22 mouse cellular contexts compared by ENCODE assay signal in genomic region chr4:87928603-87929199, GRCm38 (mm10).
DNase-seq lines count a peak whose midpoint lies in the region; ATAC-seq lines count a peak whose summit lies in the region.
"Had no signal": no experiment of that assay in that cellular context is flagged by ENCODE, and none has a peak within 500 bp of the region (broad histone marks: within the 10 kb centered on the region; RNA-seq: fewer than 3 reads in every experiment).

No protein-coding gene starts in this region.

- H3K9me3 ChIP-seq in forebrain, embryonic 15.5 days = no peaks in the 10 kb centered on the region
- H3K9me3 ChIP-seq in forebrain, embryonic 10.5 days = no peaks in the 10 kb centered on the region
- H3K9me3 ChIP-seq in embryonic facial prominence, embryonic 13.5 days = no peaks in the 10 kb centered on the region
- H3K9me3 ChIP-seq: heart, embryonic 15.5 days; hindbrain, embryonic 15.5 days; midbrain, embryonic 15.5 days; neural tube, embryonic 12.5 days had no signal

- DNase-seq in forebrain, embryonic 10.5 days (ENCODE audit: extremely low spot score, low spot score) = no peak
- peak; percentile 29 for DNase-seq in layer of hippocampus, adult 9-11 months
- no peak for DNase-seq in layer of hippocampus, postnatal 10 days (ENCODE audit: low spot score in 2 of 2)
- DNase-seq in telencephalon, adult 2 months (ENCODE audit: low read depth, low spot score) = peak; percentile 31
- DNase-seq in cerebellum, postnatal 4 days (ENCODE audit: low spot score in 2 of 2) = no peak
- no peak for DNase-seq in gastrocnemius, postnatal 36 days
- DNase-seq: cerebellum, adult 8-10 months; gastrocnemius, postnatal 25 days; heart, postnatal 36 days; kidney, adult 2 months; right cerebral cortex, postnatal 14 days had no signal

- H3K4me1 ChIP-seq in forebrain, embryonic 15.5 days = peaks cover 40% of the 10 kb centered on the region
- H3K4me1 ChIP-seq in forebrain, embryonic 10.5 days = peaks cover 14% of the 10 kb centered on the region
- peaks cover 34% of the 10 kb centered on the region for H3K4me1 ChIP-seq in embryonic facial prominence, embryonic 13.5 days

- intact Hi-C loops in gastrocnemius, postnatal 36 days (cut with DNase I) = no loop called here

- peak; percentile 90 for ATAC-seq in forebrain, embryonic 15.5 days (replicated peaks)
- ATAC-seq in embryonic facial prominence, embryonic 13.5 days (ENCODE audit: insufficient number of reproducible peaks, insufficient read depth, low FRiP score, low TSS enrichment, low read depth) = 0 out of 2 replicates have a peak, but pooled peaks have one; percentile 23
- ATAC-seq: CD4-positive, CD25-positive, alpha-beta regulatory T cell, adult 4 months; lung, postnatal 0 days; midbrain, embryonic 15.5 days had no signal

- peak overlapping the region; percentile 82 for H3K27ac ChIP-seq in forebrain, embryonic 15.5 days (replicated peaks)
- H3K27ac ChIP-seq in forebrain, embryonic 10.5 days = no peak overlapping the region
- peak overlapping the region; percentile 80 for H3K27ac ChIP-seq in embryonic facial prominence, embryonic 13.5 days
- H3K27ac ChIP-seq: heart, embryonic 15.5 days; hindbrain, embryonic 15.5 days; kidney, postnatal 0 days; macrophage; midbrain, embryonic 15.5 days; neural tube, embryonic 12.5 days; stomach, postnatal 0 days had no signal

- no peak overlapping the region for H3K9ac ChIP-seq in forebrain, embryonic 15.5 days (replicated peaks)
- H3K9ac ChIP-seq in embryonic facial prominence, embryonic 13.5 days = no peak overlapping the region
- H3K9ac ChIP-seq: heart, embryonic 15.5 days; hindbrain, embryonic 15.5 days; midbrain, embryonic 15.5 days; neural tube, embryonic 12.5 days had no signal

- H3K36me3 ChIP-seq in forebrain, embryonic 15.5 days = no peaks in the 10 kb centered on the region
- H3K36me3 ChIP-seq in forebrain, embryonic 10.5 days (replicated peaks) = peaks cover 13% of the 10 kb centered on the region
- peaks cover 4% of the 10 kb centered on the region; the same call in 1 of the 2 replicates for H3K36me3 ChIP-seq in embryonic facial prominence, embryonic 13.5 days
- H3K36me3 ChIP-seq: heart, embryonic 15.5 days; hindbrain, embryonic 15.5 days; midbrain, embryonic 15.5 days; neural tube, embryonic 12.5 days had no signal

- 39% methylated on average over 3 of the region's 3 CpGs for WGBS in forebrain, embryonic 15.5 days
- 77% methylated on average over 3 of the region's 3 CpGs for WGBS in forebrain, embryonic 10.5 days
- 24% methylated on average over 3 of the region's 3 CpGs for WGBS in embryonic facial prominence, embryonic 13.5 days

- no peaks in the 10 kb centered on the region for H3K27me3 ChIP-seq in forebrain, embryonic 15.5 days
- H3K27me3 ChIP-seq in forebrain, embryonic 10.5 days (ENCODE audit: poor library complexity, severe bottlenecking) = no peaks in the 10 kb centered on the region
- no peaks in the 10 kb centered on the region for H3K27me3 ChIP-seq in embryonic facial prominence, embryonic 13.5 days
- H3K27me3 ChIP-seq: heart, embryonic 15.5 days; hindbrain, embryonic 15.5 days; midbrain, embryonic 15.5 days; neural tube, embryonic 12.5 days had no signal

- no peak overlapping the region for H3K4me3 ChIP-seq in forebrain, embryonic 15.5 days
- no peak overlapping the region for H3K4me3 ChIP-seq in forebrain, embryonic 10.5 days
- H3K4me3 ChIP-seq in embryonic facial prominence, embryonic 13.5 days = no peak overlapping the region
- H3K4me3 ChIP-seq: heart, embryonic 15.5 days; hindbrain, embryonic 15.5 days; midbrain, embryonic 15.5 days; neural tube, embryonic 12.5 days had no signal

- no peak overlapping the region for H3K4me2 ChIP-seq in forebrain, embryonic 15.5 days (replicated peaks)
- no peak overlapping the region for H3K4me2 ChIP-seq in embryonic facial prominence, embryonic 13.5 days
- H3K4me2 ChIP-seq: heart, embryonic 15.5 days; hindbrain, embryonic 15.5 days; midbrain, embryonic 15.5 days; neural tube, embryonic 12.5 days had no signal

Comparison
In these comparisons a context has a peak if more than half of its experiments do, and no peak if none do; other contexts are left out.
1. DNase-seq: peak in layer of hippocampus, adult 9-11 months (single experiment) and telencephalon, adult 2 months (single experiment); none in forebrain, embryonic 10.5 days (single experiment), layer of hippocampus, postnatal 10 days (0 of 2), cerebellum, postnatal 4 days (0 of 2) and gastrocnemius, postnatal 36 days (0 of 2).